Mouse (Mus musculus): ENCODE results near the gene Foxn4. TPM values are rescaled to one million over a fixed set of nuclear protein-coding genes. Genes with fewer than 3 reads are reported as not detected.

The Foxn4 gene
- polyA plus RNA-seq (2015; fragmentation: Nextera tagmentation; extraction: Ambion mirVana) = 0.11 and 0.29 TPM in 2 replicates

- under 1% methylated on average over 41 of the region's 56 CpGs for WGBS
- ATAC-seq = no peak
These were observed at the start of gene Foxn4 for GRCm38 (mm10) chr5:114273693-114274402. Gene Foxn4, minus strand, starts transcription at chr5:114273807.

GRCm38 (mm10) chr5:114323105-114323790 is 49.6 kb upstream of the Foxn4 start:
- WGBS = 62% methylated on average over 25 of the region's 25 CpGs
- H3K4me2 ChIP-seq (ENCODE audit: low read length) = no peak overlapping the region

More at GRCm38 (mm10) chr5:114273693-114274402, at the start of gene Foxn4:
- Histone ChIP-seq H3K36me3 (ENCODE audit: control insufficient read depth, insufficient read depth, low read length) (no peaks in the 10 kb centered on the region), H3K9ac (ENCODE audit: low read depth, low read length) (no peak within 1 kb of the TSS), H3K27me3 (replicated peaks; ENCODE audit: control insufficient read depth, insufficient read depth, low read length) (peaks cover 69% of the 10 kb centered on the region), H3K4me1 (ENCODE audit: control insufficient read depth, insufficient read depth, low read depth, low read length) (peaks cover 11% of the 10 kb centered on the region), H3K4me3 (ENCODE audit: low read length) (peak within 1 kb of the TSS; percentile 40), H3K4me2 (ENCODE audit: low read length) (peak within 1 kb of the TSS; percentile 77), H3K27ac (ENCODE audit: low read depth, low read length) (no peak within 1 kb of the TSS), H3K9me3 (ENCODE audit: control insufficient read depth, low read length) (no peaks in the 10 kb centered on the region)

GRCm38 (mm10) chr5:114309680-114310036 is 36.1 kb upstream of the Foxn4 start:
- Histone ChIP-seq H3K4me2 (ENCODE audit: low read length) (no peak overlapping the region), H3K9ac (ENCODE audit: low read depth, low read length) (no peak overlapping the region), H3K27me3 (replicated peaks; ENCODE audit: control insufficient read depth, insufficient read depth, low read length) (peaks cover 6% of the 10 kb centered on the region; the same call in 1 of the 2 replicates)

More at GRCm38 (mm10) chr5:114323105-114323790, 49.6 kb upstream of the Foxn4 start:
- no peak overlapping the region for H3K4me3 ChIP-seq (ENCODE audit: low read length)
- H3K9ac ChIP-seq (ENCODE audit: low read depth, low read length) = no peak overlapping the region
- no peak for ATAC-seq
- H3K27ac ChIP-seq (ENCODE audit: low read depth, low read length) = no peak overlapping the region
- no peaks in the 10 kb centered on the region for H3K4me1 ChIP-seq (ENCODE audit: control insufficient read depth, insufficient read depth, low read depth, low read length)
- H3K36me3 ChIP-seq (ENCODE audit: control insufficient read depth, insufficient read depth, low read length) = no peaks in the 10 kb centered on the region
- H3K27me3 ChIP-seq (replicated peaks; ENCODE audit: control insufficient read depth, insufficient read depth, low read length) = no peaks in the 10 kb centered on the region
- H3K9me3 ChIP-seq (ENCODE audit: control insufficient read depth, low read length) = no peaks in the 10 kb centered on the region

GRCm38 (mm10) chr5:114308765-114309679 is 35.4 kb upstream of the Foxn4 start:
- no peaks in the 10 kb centered on the region for H3K36me3 ChIP-seq (ENCODE audit: control insufficient read depth, insufficient read depth, low read length)
- H3K4me2 ChIP-seq (ENCODE audit: low read length) = peak overlapping the region; percentile 10; the same call in 1 of the 2 replicates
- H3K9ac ChIP-seq (ENCODE audit: low read depth, low read length) = no peak overlapping the region
- no peaks in the 10 kb centered on the region for H3K4me1 ChIP-seq (ENCODE audit: control insufficient read depth, insufficient read depth, low read depth, low read length)
- no peak overlapping the region for H3K4me3 ChIP-seq (ENCODE audit: low read length)
- H3K27me3 ChIP-seq (replicated peaks; ENCODE audit: control insufficient read depth, insufficient read depth, low read length) = peaks cover 6% of the 10 kb centered on the region; the same call in 1 of the 2 replicates
- ATAC-seq = no peak
- no peak overlapping the region for H3K27ac ChIP-seq (ENCODE audit: low read depth, low read length)
- H3K9me3 ChIP-seq (ENCODE audit: control insufficient read depth, low read length) = no peaks in the 10 kb centered on the region
- 37% methylated on average over 18 of the region's 18 CpGs for WGBS

More at GRCm38 (mm10) chr5:114309680-114310036, 36.1 kb upstream of the Foxn4 start:
- WGBS = 51% methylated on average over 11 of the region's 11 CpGs
- no peaks in the 10 kb centered on the region for H3K9me3 ChIP-seq (ENCODE audit: control insufficient read depth, low read length)
- no peaks in the 10 kb centered on the region; the same call in 1 of the 2 replicates for H3K4me1 ChIP-seq (ENCODE audit: control insufficient read depth, insufficient read depth, low read depth, low read length)
- H3K27ac ChIP-seq (ENCODE audit: low read depth, low read length) = no peak overlapping the region
- no peak for ATAC-seq
- H3K36me3 ChIP-seq (ENCODE audit: control insufficient read depth, insufficient read depth, low read length) = no peaks in the 10 kb centered on the region
- H3K4me3 ChIP-seq (ENCODE audit: low read length) = no peak overlapping the region

GRCm38 (mm10) chr5:114306496-114306895 is 32.9 kb upstream of the Foxn4 start:
- WGBS = 67% methylated on average over 5 of the region's 5 CpGs
- Histone ChIP-seq H3K9me3 (ENCODE audit: control insufficient read depth, low read length) (no peaks in the 10 kb centered on the region), H3K4me2 (ENCODE audit: low read length) (no peak overlapping the region)

GRCm38 (mm10) chr5:114303166-114303565 is 29.6 kb upstream of the Foxn4 start:
- peaks cover 16% of the 10 kb centered on the region for H3K27me3 ChIP-seq (replicated peaks; ENCODE audit: control insufficient read depth, insufficient read depth, low read length)
- H3K9me3 ChIP-seq (ENCODE audit: control insufficient read depth, low read length) = no peaks in the 10 kb centered on the region
- no peak overlapping the region for H3K27ac ChIP-seq (ENCODE audit: low read depth, low read length)
- H3K4me2 ChIP-seq (ENCODE audit: low read length) = no peak overlapping the region
- peaks cover 7% of the 10 kb centered on the region for H3K4me1 ChIP-seq (ENCODE audit: control insufficient read depth, insufficient read depth, low read depth, low read length)
- H3K36me3 ChIP-seq (ENCODE audit: control insufficient read depth, insufficient read depth, low read length) = no peaks in the 10 kb centered on the region
- no peak overlapping the region for H3K4me3 ChIP-seq (ENCODE audit: low read length)
- no peak for ATAC-seq
- no peak overlapping the region for H3K9ac ChIP-seq (ENCODE audit: low read depth, low read length)
- WGBS = 80% methylated on average over 6 of the region's 6 CpGs

More at GRCm38 (mm10) chr5:114306496-114306895, 32.9 kb upstream of the Foxn4 start:
- ATAC-seq = no peak
- no peak overlapping the region for H3K4me3 ChIP-seq (ENCODE audit: low read length)
- H3K36me3 ChIP-seq (ENCODE audit: control insufficient read depth, insufficient read depth, low read length) = no peaks in the 10 kb centered on the region
- peaks cover 14% of the 10 kb centered on the region for H3K27me3 ChIP-seq (replicated peaks; ENCODE audit: control insufficient read depth, insufficient read depth, low read length)
- no peaks in the 10 kb centered on the region for H3K4me1 ChIP-seq (ENCODE audit: control insufficient read depth, insufficient read depth, low read depth, low read length)
- H3K9ac ChIP-seq (ENCODE audit: low read depth, low read length) = no peak overlapping the region
- no peak overlapping the region for H3K27ac ChIP-seq (ENCODE audit: low read depth, low read length)

GRCm38 (mm10) chr5:114299883-114300610 is 26.4 kb upstream of the Foxn4 start:
- H3K9me3 ChIP-seq (ENCODE audit: control insufficient read depth, low read length) = no peaks in the 10 kb centered on the region
- H3K4me3 ChIP-seq (ENCODE audit: low read length) = no peak overlapping the region
- WGBS = 52% methylated on average over 24 of the region's 24 CpGs
- no peak overlapping the region for H3K4me2 ChIP-seq (ENCODE audit: low read length)
- H3K36me3 ChIP-seq (ENCODE audit: control insufficient read depth, insufficient read depth, low read length) = no peaks in the 10 kb centered on the region
- peaks cover 11% of the 10 kb centered on the region for H3K4me1 ChIP-seq (ENCODE audit: control insufficient read depth, insufficient read depth, low read depth, low read length)
- ATAC-seq = no peak
- no peak overlapping the region for H3K9ac ChIP-seq (ENCODE audit: low read depth, low read length)
- peaks cover 16% of the 10 kb centered on the region for H3K27me3 ChIP-seq (replicated peaks; ENCODE audit: control insufficient read depth, insufficient read depth, low read length)
- H3K27ac ChIP-seq (ENCODE audit: low read depth, low read length) = no peak overlapping the region

GRCm38 (mm10) chr5:114299156-114299855 is 25.7 kb upstream of the Foxn4 start:
- Histone ChIP-seq H3K27me3 (replicated peaks; ENCODE audit: control insufficient read depth, insufficient read depth, low read length) (peaks cover 16% of the 10 kb centered on the region), H3K4me2 (ENCODE audit: low read length) (no peak overlapping the region; the same call in 1 of the 2 replicates)
- 24% methylated on average over 22 of the region's 22 CpGs for WGBS

More at GRCm38 (mm10) chr5:114299156-114299855, 25.7 kb upstream of the Foxn4 start:
- H3K4me3 ChIP-seq (ENCODE audit: low read length) = no peak overlapping the region
- H3K36me3 ChIP-seq (ENCODE audit: control insufficient read depth, insufficient read depth, low read length) = no peaks in the 10 kb centered on the region
- peaks cover 11% of the 10 kb centered on the region for H3K4me1 ChIP-seq (ENCODE audit: control insufficient read depth, insufficient read depth, low read depth, low read length)
- no peaks in the 10 kb centered on the region for H3K9me3 ChIP-seq (ENCODE audit: control insufficient read depth, low read length)
- ATAC-seq = no peak
- peak overlapping the region; percentile 6; the same call in 1 of the 2 replicates for H3K27ac ChIP-seq (ENCODE audit: low read depth, low read length)
- no peak overlapping the region for H3K9ac ChIP-seq (ENCODE audit: low read depth, low read length)

Measured in hindbrain, embryonic 16.5 days (tissue).